Mouse (Mus musculus) Patski (cell line): ENCODE measurements around the gene Synj1. TPM values are rescaled to one million over a fixed set of nuclear protein-coding genes. Genes with fewer than 3 reads are reported as not detected.

ENCODE experiments used
- ATAC-seq: fragments of 100-300 bp; one replicate; pipeline ENCODE4 v1.8.0; 2021
- CTCF ChIA-PET: fragments of 350-600 bp; sonication (Branson Sonifier 250); formaldehyde crosslinking; loops from one replicate; lab custom pipeline; 2022; ENCODE audit warnings: inconsistent platforms; lab: Charles Lee
- POLR2A ChIA-PET: fragments of 350-600 bp; sonication (Branson Sonifier 250); formaldehyde crosslinking; loops from one replicate; lab custom pipeline; 2022; ENCODE audit warnings: antibody characterized with exemption, inconsistent platforms; lab: Charles Lee
- DNase-seq: peaks from one replicate; pipeline ENCODE4 v3.0.0-alpha.2; 2011; ENCODE audit warnings: low read depth, low spot score
- H3K27me3 ChIP-seq: fragments of 371-371 bp; one replicate; pipeline ENCODE4 v1.5.1; 2021
- CTCF ChIP-seq: fragments of 100-300 bp; IDR thresholded peaks from one replicate; pipeline ENCODE4 v1.5.1; 2021
- in situ Hi-C: fragments of 300-500 bp; cut with MboI; formaldehyde crosslinking; loops from 3 replicates; pipeline ENCODE4 v1.11.1; 2018; ENCODE audit warnings: low pct_unique_long_range_greater_than_20kb, mixed read lengths
- polyA plus RNA-seq: library from polyadenylated mRNA; unstranded; gene quantifications from one replicate; pipeline ENCODE4 v1.2.3, GENCODE M21; 2021

Gene Synj1
- polyA plus RNA-seq, 1 experiment from 2014 or later, result 28.5 TPM

DNA sequence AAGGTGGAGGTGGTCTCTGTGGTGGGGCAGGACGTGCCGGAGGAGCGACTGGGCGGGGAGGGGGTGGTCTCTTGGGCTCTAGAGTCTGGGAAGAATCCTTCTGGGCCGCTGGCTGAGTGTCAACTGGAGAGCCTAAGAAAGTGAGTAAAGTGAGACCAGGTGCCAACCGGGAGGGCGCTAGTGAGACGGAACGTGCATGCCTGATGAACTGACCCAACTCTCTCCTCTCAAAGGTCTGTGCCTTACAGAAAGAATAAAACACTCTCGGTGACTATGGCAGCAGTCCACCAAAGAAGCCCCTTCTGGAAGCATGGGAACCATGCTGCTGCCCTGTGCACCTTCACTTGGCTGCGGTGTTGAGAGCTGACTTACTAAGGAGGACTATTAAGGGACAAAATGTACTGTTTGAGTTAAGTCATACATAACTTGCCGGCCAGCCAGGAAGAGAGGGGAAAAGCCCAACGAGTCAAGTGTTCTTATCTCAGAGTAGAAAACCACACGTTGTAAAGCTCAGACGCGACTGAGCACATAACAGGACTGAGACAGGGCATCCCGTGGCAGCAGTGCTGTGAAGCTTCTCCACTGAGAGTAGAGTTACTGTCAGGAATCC, 60.6 kb downstream of the Synj1 start:
- DNase-seq (no peak), ATAC-seq (no peak)
- H3K27me3 ChIP-seq, result no peaks in the 10 kb centered on the region
- POLR2A ChIA-PET, result interaction anchor here (1.1 kb wide), 1 partner anchor 10 kb away, joined by 4 read pairs; no protein-coding TSS in a partner anchor
- CTCF ChIA-PET, result interaction anchor here (1.0 to 3.6 kb wide), 2 partner anchors 8 to 11 kb away, joined by 3 to 16 read pairs; no protein-coding TSS in a partner anchor
- no peak for TF ChIP-seq CTCF
- in situ Hi-C loops, result no loop called here

DNA sequence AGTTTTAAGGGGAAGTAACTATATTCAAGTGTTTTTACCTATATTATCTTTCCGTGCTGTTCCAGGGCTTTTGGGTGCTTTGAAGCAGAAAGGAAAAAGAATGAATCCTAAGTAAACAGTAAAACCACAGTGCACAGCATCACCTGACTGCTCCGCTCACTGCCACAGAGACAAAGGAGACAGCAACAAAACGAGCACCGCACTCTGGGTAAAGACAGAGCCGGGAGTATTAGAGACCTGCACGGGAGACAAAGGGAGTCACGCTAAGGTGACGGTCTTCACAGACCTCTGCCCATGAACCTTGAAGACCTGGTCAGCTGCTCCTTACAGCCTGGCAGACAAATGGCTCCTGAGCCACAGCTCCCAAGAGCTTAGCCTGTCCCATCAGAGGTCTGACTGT, 64.1 kb downstream of the Synj1 start:
- in situ Hi-C loops, result no loop called here
- ChIA-PET CTCF (interaction anchor here (1.5 to 3.6 kb wide), 3 partner anchors 9 to 406 kb away, joined by 3 to 16 read pairs (median 4); no protein-coding TSS in a partner anchor), POLR2A (no interaction called here)
- H3K27me3 ChIP-seq, result no peaks in the 10 kb centered on the region
- peak; percentile 73 for ATAC-seq
- DNase-seq, result no peak
- TF ChIP-seq CTCF, result no peak

DNA sequence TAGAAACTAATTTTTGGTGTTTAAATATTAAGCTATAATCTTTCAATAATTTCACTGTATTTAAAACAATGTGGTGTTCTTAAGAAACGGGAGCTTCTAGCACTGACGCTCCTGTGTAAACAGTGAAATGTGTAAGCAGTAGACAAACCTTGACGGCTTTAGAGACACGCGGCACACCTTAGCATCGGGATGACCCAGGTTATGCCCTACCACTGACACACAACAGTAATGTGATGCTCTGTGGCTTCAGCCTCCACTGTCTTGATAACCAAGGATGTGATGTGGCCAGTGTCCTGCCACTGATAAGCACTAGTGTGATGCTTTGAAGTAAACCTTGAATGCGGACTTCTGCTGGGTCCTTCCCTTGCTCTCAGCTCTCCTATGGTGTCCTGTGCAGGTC, 69.9 kb downstream of the Synj1 start:
- no peaks in the 10 kb centered on the region for H3K27me3 ChIP-seq
- POLR2A ChIA-PET, result no interaction called here
- TF ChIP-seq CTCF, result no peak

DNA sequence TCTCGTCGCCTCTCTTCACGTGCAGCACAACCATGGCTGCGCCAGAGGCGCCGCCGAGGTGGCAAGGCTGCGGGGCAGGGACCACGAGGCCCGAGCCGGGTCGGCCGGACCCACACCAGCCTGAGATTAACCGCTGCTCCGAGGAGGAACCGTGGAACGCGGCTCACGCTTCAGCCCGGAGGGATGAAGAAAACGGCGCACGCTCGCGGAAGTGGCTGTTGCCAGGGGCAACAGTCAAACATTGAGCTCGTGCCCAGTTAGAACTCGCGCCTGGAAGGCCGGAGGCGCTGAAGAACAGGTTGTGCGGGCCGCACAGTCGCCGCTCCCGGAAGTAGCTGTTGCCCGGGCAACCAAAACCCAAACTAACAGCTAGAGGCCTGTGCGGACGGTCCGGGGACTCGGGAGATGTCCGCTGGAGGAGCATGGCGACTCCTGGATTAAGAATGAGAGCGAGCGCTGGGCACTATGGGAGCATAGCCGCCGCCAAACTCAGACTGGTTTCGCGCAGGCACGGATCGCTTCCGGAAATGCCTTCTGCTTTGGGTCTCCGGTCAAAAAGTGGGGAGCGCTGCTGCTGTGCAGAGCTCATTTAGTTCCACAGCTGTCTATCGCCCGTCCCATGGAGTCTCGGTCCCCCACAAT, 76.3 kb downstream of the Synj1 start, which contains the start of gene Cfap298:
Cfap298 (minus strand) TSS at position 428 of the 642 bp plus-strand sequence.
- ChIA-PET CTCF (interaction anchor here (0.9 to 1.6 kb wide), 4 partner anchors 10 to 129 kb away, joined by 3 to 9 read pairs (median 3); partner anchors contain the start of genes Paxbp1 and Synj1), POLR2A (interaction anchor here (0.7 to 1.5 kb wide), 4 partner anchors 11 to 139 kb away, joined by 3 to 10 read pairs (median 3); no protein-coding TSS in a partner anchor)
- in situ Hi-C loops, result no loop called here
- peak; percentile 97 for ATAC-seq
- TF ChIP-seq CTCF, result no peak
- no peaks in the 10 kb centered on the region for H3K27me3 ChIP-seq
- peak; percentile 84 for DNase-seq

More for the DNA sequence above, 69.9 kb downstream of the Synj1 start:
- ATAC-seq (no peak), DNase-seq (no peak)
- in situ Hi-C loops, result no loop called here
- CTCF ChIA-PET, result no interaction called here

DNA sequence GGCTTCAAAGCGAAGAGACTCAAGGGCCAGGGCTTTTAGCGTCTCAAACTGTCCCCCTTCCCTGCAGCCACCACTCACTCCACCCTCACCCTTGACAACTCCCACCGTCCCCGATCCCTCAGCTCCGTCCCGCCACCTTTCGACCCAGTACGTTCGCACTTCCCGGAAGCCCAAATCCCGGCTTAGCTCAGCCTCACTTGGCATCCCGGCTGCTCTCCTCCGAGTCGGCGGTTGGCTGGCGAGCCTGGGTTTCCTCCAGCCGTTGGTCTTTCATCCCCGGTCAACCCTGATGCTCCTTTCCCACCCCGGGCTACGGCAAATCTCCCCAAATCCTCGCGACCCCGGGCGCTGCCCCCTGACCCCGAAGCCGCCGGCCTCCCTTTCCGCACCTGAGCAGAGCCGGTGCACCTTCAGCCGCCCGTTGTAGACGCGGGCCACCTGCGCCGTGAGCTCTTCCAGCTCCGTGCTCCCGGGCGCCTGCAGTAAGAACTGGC, 76.9 kb downstream of the Synj1 start:
- no peaks in the 10 kb centered on the region for H3K27me3 ChIP-seq
- ChIA-PET CTCF (interaction anchor here (1.0 to 1.6 kb wide), 3 partner anchors 9 to 110 kb away, joined by 3 to 9 read pairs (median 3); partner anchors contain the start of genes Paxbp1 and Synj1), POLR2A (interaction anchor here (0.7 to 1.5 kb wide), 3 partner anchors 12 to 139 kb away, joined by 3 read pairs; no protein-coding TSS in a partner anchor)
- ATAC-seq (peak; percentile 68), DNase-seq (no peak)
- TF ChIP-seq CTCF, result no peak
- in situ Hi-C loops, result no loop called here

DNA sequence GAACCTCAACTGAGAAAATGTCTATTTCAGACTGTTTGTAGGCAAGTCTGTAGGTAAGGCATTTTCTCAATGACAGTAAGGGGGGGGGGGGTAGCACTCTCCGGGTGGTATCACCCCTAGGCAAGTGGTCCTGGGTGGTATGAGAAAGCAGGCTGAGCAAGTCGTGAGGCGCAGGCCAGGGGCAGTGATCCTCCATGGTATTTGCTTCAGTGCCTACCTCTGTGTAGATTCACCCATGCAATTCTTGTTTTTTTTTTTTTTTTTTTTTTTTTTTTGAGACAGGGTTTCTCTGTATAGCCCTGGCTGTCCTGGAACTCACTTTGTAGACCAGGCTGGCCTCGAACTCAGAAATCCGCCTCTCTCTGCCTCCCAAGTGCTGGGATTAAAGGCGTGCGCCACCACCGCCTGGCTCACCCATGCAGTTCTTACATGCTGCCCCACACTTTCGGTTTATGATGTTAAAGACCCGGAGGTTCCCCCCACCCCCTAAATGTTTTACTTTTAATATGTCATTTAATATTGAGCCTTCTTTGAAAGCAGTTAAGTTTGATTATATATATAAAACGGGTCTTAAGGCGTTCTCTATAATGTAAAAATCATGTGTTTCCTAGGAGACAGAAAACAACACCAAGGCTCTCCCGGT, 77.5 kb downstream of the Synj1 start:
- TF ChIP-seq CTCF, result no peak
- H3K27me3 ChIP-seq, result no peaks in the 10 kb centered on the region
- CTCF ChIA-PET, result no interaction called here
- POLR2A ChIA-PET, result interaction anchor here (0.7 to 1.5 kb wide), 3 partner anchors 12 to 138 kb away, joined by 3 read pairs; no protein-coding TSS in a partner anchor
- in situ Hi-C loops, result no loop called here
- DNase-seq (no peak), ATAC-seq (no peak)

DNA sequence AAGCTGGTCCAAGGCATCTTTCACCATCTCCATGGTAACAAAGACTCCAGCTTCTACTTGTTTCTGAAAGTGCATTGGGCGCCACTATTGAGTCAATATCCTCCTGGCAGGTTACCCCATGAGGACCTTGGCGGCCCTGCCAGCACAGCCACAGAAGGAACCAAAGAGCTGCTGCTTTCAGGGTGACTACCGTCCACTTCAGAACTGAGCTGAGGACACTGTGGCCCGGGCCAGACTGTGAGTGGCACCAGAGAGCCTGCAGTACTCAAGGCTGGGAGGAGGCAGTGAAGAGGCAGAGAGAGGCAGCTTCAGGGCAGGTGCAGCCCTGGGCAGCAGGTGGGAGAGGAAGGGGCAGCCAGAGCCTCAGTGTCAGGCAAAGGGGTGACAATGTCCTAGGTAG, 83.7 kb downstream of the Synj1 start:
- ChIA-PET POLR2A (no interaction called here), CTCF (no interaction called here)
- no peaks in the 10 kb centered on the region for H3K27me3 ChIP-seq
- DNase-seq (no peak), ATAC-seq (no peak)
- no peak for TF ChIP-seq CTCF
- in situ Hi-C loops, result loop anchor here (10.0 kb wide), 1 partner anchor 603 kb away; no protein-coding TSS in a partner anchor

DNA sequence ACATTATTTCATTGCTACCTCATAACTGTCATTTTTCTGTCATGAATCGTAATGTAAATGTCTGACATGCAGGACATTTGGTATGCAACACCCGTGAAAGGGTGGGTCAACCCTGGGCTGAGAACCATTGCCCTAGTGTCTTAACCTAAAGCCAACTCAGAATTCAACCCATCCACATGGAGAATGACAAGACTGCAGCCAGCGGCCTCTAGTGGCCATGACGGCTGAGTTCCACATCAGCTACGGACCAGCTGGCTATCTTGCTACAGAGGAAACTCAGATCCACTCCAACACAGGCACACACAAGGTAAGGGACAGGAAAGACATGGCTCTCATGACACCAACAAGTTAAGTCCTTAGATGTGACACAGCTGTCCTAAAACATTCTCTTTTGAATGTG, 85.6 kb downstream of the Synj1 start:
- POLR2A ChIA-PET, result no interaction called here
- TF ChIP-seq CTCF, result no peak
- no peaks in the 10 kb centered on the region for H3K27me3 ChIP-seq
- in situ Hi-C loops, result loop anchor here (10.0 kb wide), 1 partner anchor 601 kb away; no protein-coding TSS in a partner anchor
- ATAC-seq, result peak; percentile 56
- DNase-seq, result no peak
- CTCF ChIA-PET, result interaction anchor here (1.2 to 2.3 kb wide), 4 partner anchors 9 to 95 kb away, joined by 3 to 9 read pairs (median 7); partner anchors contain the start of gene Cfap298

DNA sequence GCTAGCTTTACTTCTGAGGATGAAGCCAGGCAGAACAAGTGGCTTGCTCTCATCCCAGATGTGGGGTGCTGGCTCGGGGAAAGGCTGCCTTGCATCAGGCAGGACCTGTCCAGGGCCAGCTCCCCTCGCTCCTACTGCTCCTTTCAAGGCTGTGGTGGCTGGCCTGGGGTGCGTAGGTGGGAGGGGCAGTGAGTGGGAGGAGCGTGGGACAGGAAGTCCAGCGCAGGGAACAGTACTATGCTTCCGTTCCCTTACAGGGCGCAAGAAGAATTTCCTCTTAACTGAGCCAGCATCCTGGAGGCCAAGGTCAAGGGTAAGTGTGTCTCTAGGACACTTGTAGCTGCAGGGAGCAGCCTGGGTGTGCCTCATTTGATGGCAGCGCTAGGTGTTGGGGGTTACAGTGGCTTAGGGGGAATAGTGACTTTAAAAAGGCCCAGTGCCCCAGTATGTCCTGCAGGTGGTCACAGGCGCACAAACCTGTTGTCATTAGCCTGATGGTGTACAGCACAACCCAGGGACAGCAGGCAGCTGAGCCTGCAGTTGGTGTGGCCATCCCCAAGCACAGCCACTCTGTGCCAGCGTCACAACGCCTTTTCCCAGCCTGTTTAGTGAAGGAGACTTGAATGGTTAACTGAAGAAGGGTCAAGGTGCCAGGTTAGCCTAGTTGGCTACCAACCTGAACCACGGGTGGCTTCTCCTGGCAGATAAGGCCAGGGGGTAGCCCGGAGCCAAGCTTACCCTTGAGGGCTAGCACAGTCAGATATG, 86.3 kb downstream of the Synj1 start:
- no peak for ATAC-seq
- ChIA-PET POLR2A (no interaction called here), CTCF (interaction anchor here (1.2 to 2.3 kb wide), 6 partner anchors 8 to 99 kb away, joined by 3 to 9 read pairs (median 4); partner anchors contain the start of gene Cfap298)
- no peak for DNase-seq
- in situ Hi-C loops, result loop anchor here (10.0 kb wide), 1 partner anchor 600 kb away; no protein-coding TSS in a partner anchor
- TF ChIP-seq CTCF, result no peak
- H3K27me3 ChIP-seq, result no peaks in the 10 kb centered on the region
